Mouse (Mus musculus): ENCODE results near the gene Vps72.

GRCm38 (mm10) chr3:95159987-95160963 lies 49.5 kb downstream of the Vps72 start, which contains the start of gene Sema6c:
- TF ChIP-seq USF1 (IDR thresholded peaks at IDR 0.05; ENCODE audit: low read depth) (no peak), MYOD1 (IDR thresholded peaks at IDR 0.05; ENCODE audit: control insufficient read depth, insufficient read length, low read depth) (no peak)

Data from C2C12 (cell line).